Mouse (Mus musculus): ENCODE measurements around the gene Crtac1.

Gene Crtac1

GRCm38 (mm10) chr19:42328160-42328559 lies 103.4 kb downstream of the Crtac1 start:
- CTCF ChIA-PET, result no interaction called here

- CTCF ChIA-PET, result no interaction called here
Measured at GRCm38 (mm10) chr19:42325894-42326293, 105.7 kb downstream of the Crtac1 start.

GRCm38 (mm10) chr19:42322357-42323090 lies 109.1 kb downstream of the Crtac1 start:
- CTCF ChIA-PET, result no interaction called here

- CTCF ChIA-PET, result no interaction called here
Measured at GRCm38 (mm10) chr19:42321936-42322335, 109.6 kb downstream of the Crtac1 start.

- CTCF ChIA-PET, result no interaction called here
Measured at GRCm38 (mm10) chr19:42317648-42318425, 113.7 kb downstream of the Crtac1 start.

- CTCF ChIA-PET, result no interaction called here
Measured at GRCm38 (mm10) chr19:42316998-42317397, 114.6 kb downstream of the Crtac1 start.

GRCm38 (mm10) chr19:42316525-42316924 lies 115.1 kb downstream of the Crtac1 start:
- CTCF ChIA-PET, result no interaction called here

- CTCF ChIA-PET, result no interaction called here
Measured at GRCm38 (mm10) chr19:42315914-42316313, 115.7 kb downstream of the Crtac1 start.

GRCm38 (mm10) chr19:42315070-42315679 lies 116.4 kb downstream of the Crtac1 start:
- CTCF ChIA-PET, result no interaction called here

- CTCF ChIA-PET, result no interaction called here
Measured at GRCm38 (mm10) chr19:42312191-42312590, 119.4 kb downstream of the Crtac1 start.

- CTCF ChIA-PET, result interaction anchor here (0.6 kb wide), 1 partner anchor 519 kb away, joined by 6 read pairs; no protein-coding TSS in a partner anchor
Measured at GRCm38 (mm10) chr19:42311332-42311731, 120.3 kb downstream of the Crtac1 start.

- CTCF ChIA-PET, result no interaction called here
Measured at GRCm38 (mm10) chr19:42308931-42309330, 122.7 kb downstream of the Crtac1 start.

GRCm38 (mm10) chr19:42307019-42307418 lies 124.6 kb downstream of the Crtac1 start:
- CTCF ChIA-PET, result no interaction called here

- CTCF ChIA-PET, result no interaction called here
Measured at GRCm38 (mm10) chr19:42306202-42306601, 125.4 kb downstream of the Crtac1 start.

- CTCF ChIA-PET, result no interaction called here
Measured at GRCm38 (mm10) chr19:42305746-42306145, 125.8 kb downstream of the Crtac1 start.

GRCm38 (mm10) chr19:42304506-42304905 lies 127.1 kb downstream of the Crtac1 start:
- CTCF ChIA-PET, result no interaction called here

- CTCF ChIA-PET, result no interaction called here
Measured at GRCm38 (mm10) chr19:42303210-42303813, 128.3 kb downstream of the Crtac1 start.

GRCm38 (mm10) chr19:42293216-42293615 lies 138.4 kb downstream of the Crtac1 start:
- CTCF ChIA-PET, result no interaction called here

GRCm38 (mm10) chr19:42292106-42292505 lies 139.5 kb downstream of the Crtac1 start:
- CTCF ChIA-PET, result no interaction called here

- CTCF ChIA-PET, result no interaction called here
Measured at GRCm38 (mm10) chr19:42290954-42291661, 140.5 kb downstream of the Crtac1 start.

- CTCF ChIA-PET, result no interaction called here
Measured at GRCm38 (mm10) chr19:42288361-42288760, 143.2 kb downstream of the Crtac1 start.

- CTCF ChIA-PET, result no interaction called here
Measured at GRCm38 (mm10) chr19:42284178-42284577, 147.4 kb downstream of the Crtac1 start.
